Mouse (Mus musculus) stomach, postnatal 0 days (tissue): ENCODE results near the gene Dhh. TPM values are rescaled to one million over a fixed set of nuclear protein-coding genes. Genes with fewer than 3 reads are reported as not detected.

ENCODE experiments used
- ATAC-seq: fragments of 200-750 bp; cut with Nextera tagmentation; 2 replicates; pipeline ENCODE4 v1.8.0; 2017; ENCODE audit not compliant: low FRiP score, low TSS enrichment
- DNase-seq: peaks from one replicate; pipeline ENCODE4 v3.0.0-alpha.2; 2016; ENCODE audit warnings: low spot score
- H3K27ac ChIP-seq: fragments of 300-500 bp; sonication (generic); replicated peaks from 2 replicates; pipeline ENCODE4 v1.5.1; 2014; ENCODE audit warnings: mild to moderate bottlenecking, control low read depth
- H3K27me3 ChIP-seq: fragments of 300-500 bp; sonication (generic); 2 replicates; pipeline ENCODE4 v1.6.1; 2014; ENCODE audit warnings: low read length; ENCODE audit not compliant: control insufficient read depth, insufficient read depth
- H3K36me3 ChIP-seq: fragments of 300-500 bp; sonication (generic); 2 replicates; pipeline ENCODE4 v1.6.1; 2014; ENCODE audit warnings: low read length, mixed read lengths; ENCODE audit not compliant: control insufficient read depth, insufficient read depth
- H3K4me1 ChIP-seq: fragments of 300-500 bp; sonication (generic); replicated peaks from 2 replicates; pipeline ENCODE4 v1.6.1; 2014; ENCODE audit warnings: antibody characterized with exemption; ENCODE audit not compliant: control insufficient read depth, insufficient read depth
- H3K4me2 ChIP-seq: fragments of 300-500 bp; sonication (generic); replicated peaks from 2 replicates; pipeline ENCODE4 v1.6.1; 2014; ENCODE audit warnings: low read depth, mild to moderate bottlenecking, control low read depth, moderate library complexity
- H3K4me3 ChIP-seq: fragments of 300-500 bp; sonication (generic); 2 replicates; pipeline ENCODE4 v1.5.1; 2014; ENCODE audit warnings: low read depth, low read length, control low read depth
- H3K9ac ChIP-seq: fragments of 300-500 bp; sonication (generic); 2 replicates; pipeline ENCODE4 v1.6.1; 2014; ENCODE audit warnings: mild to moderate bottlenecking, low read length, control low read depth, mixed read lengths
- H3K9me3 ChIP-seq: fragments of 300-500 bp; sonication (generic); 2 replicates; pipeline ENCODE4 v1.6.1; 2016; ENCODE audit warnings: low read length; ENCODE audit not compliant: control insufficient read depth
- CTCF ChIP-seq: IDR thresholded peaks from 2 replicates; pipeline ENCODE4 v1.5.1; 2016; ENCODE audit warnings: antibody characterized with exemption, low read depth, mild to moderate bottlenecking, moderate library complexity
- EP300 ChIP-seq: optimal IDR thresholded peaks from 2 replicates; pipeline ENCODE3; 2016; ENCODE audit warnings: antibody characterized with exemption
- WGBS: fragments of 180-500 bp; shearing (Covaris S2); extraction: QIAGEN DNeasy Blood & Tissue Kit; methylation state at CpG from one replicate; pipeline ENCODE4 v1.1.7; 2014; 5-methylcytosine and 5-hydroxymethylcytosine counted together
- polyA plus RNA-seq: library from polyadenylated mRNA; unstranded; fragments of >200 nt; fragmentation: Nextera tagmentation; extraction: Ambion mirVana; gene quantifications from 2 replicates; pipeline ENCODE4 v1.2.1, GENCODE M21; 2015

Dhh gene
- polyA plus RNA-seq, 1 experiment from 2014 or later = 0.89 TPM

DNA sequence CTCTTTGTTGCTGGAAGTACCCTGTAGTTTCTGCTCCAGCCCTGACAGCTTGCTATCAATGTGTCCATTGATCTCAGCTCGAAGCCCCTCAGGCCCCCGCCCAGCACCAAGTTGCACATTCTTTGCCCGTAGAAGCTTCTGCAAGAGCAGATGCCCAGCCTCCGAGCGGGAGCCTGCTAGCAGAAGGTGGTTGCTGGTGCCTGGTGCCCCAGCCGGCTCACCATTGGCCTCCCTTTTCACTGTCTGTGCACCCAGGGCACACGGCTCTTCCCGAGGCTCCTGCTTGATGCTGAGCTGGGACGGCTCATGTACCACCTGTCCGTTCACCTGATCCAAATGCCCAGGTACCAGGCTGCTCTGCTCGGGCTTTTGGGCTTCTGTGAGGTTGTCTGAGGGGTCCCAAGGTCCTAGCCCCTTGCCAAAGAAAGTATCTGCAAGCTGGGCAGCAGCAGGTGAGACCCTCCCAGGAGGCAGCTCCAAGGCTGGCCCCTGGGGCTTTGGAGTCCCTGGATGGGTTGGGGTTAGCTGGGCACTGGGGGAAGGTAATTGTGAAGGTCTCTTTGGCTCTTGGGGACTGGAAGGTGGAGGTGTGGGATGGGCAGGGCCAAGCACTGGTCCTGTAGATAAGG, 54.6 kb downstream of the Dhh start:
- H3K27me3 ChIP-seq = no peaks in the 10 kb centered on the region
- no peak for DNase-seq
- no peak overlapping the region for H3K9ac ChIP-seq
- no peak for ATAC-seq
- 91% methylated on average over 11 of the region's 11 CpGs for WGBS
- no peak for TF ChIP-seq EP300
- TF ChIP-seq CTCF = no peak
- peaks cover 69% of the 10 kb centered on the region for H3K36me3 ChIP-seq
- no peaks in the 10 kb centered on the region for H3K4me1 ChIP-seq
- no peaks in the 10 kb centered on the region for H3K9me3 ChIP-seq
- no peak overlapping the region for H3K27ac ChIP-seq
- H3K4me3 ChIP-seq = no peak overlapping the region
- no peak overlapping the region for H3K4me2 ChIP-seq

Other genes with a start within 250 kb of the Dhh start
- 8.2 and 10.3 TPM in 2 replicates for gene Ddx23, start 235.6 kb downstream of the Dhh start, polyA plus RNA-seq
- gene Rnd1, start 221.1 kb downstream of the Dhh start, polyA plus RNA-seq = 0.35 and 0.46 TPM in 2 replicates
- gene Ccdc65, start 190.3 kb downstream of the Dhh start, polyA plus RNA-seq = 0.70 and 0.76 TPM in 2 replicates
- gene Fkbp11, start 170.3 kb downstream of the Dhh start, polyA plus RNA-seq = 117 and 127 TPM in 2 replicates
- 29.5 and 33.1 TPM in 2 replicates for gene Arf3, start 135.3 kb downstream of the Dhh start, polyA plus RNA-seq
- 0.11 TPM in 1 of 2 replicates, not detected in the other for gene Wnt10b, start 120.4 kb downstream of the Dhh start, polyA plus RNA-seq
- not detected in 2 replicates for gene Wnt1, start 108.7 kb downstream of the Dhh start, polyA plus RNA-seq
- 0.02 TPM in 1 of 2 replicates, not detected in the other for gene Ddn, start 89.0 kb downstream of the Dhh start, polyA plus RNA-seq
- 56.2 TPM in 2 replicates for gene Prkag1, start 67.0 kb downstream of the Dhh start, polyA plus RNA-seq
- 5.1 TPM in 2 replicates for gene Kmt2d, start 27.3 kb downstream of the Dhh start, polyA plus RNA-seq
- gene Rhebl1, start 4.0 kb downstream of the Dhh start, polyA plus RNA-seq = 3.9 and 4.1 TPM in 2 replicates
- 7.7 and 9.4 TPM in 2 replicates for gene Lmbr1l, start 19.7 kb upstream of the Dhh start, polyA plus RNA-seq
- 470 and 552 TPM in 2 replicates for gene Tuba1b, start 36.0 kb upstream of the Dhh start, polyA plus RNA-seq
- not detected in 2 replicates for gene Gm49450, start 55.0 kb upstream of the Dhh start, polyA plus RNA-seq
- 537 and 602 TPM in 2 replicates for gene Tuba1a, start 55.2 kb upstream of the Dhh start, polyA plus RNA-seq
- gene Tuba1c, start 131.4 kb upstream of the Dhh start, polyA plus RNA-seq = 145 and 159 TPM in 2 replicates
- 25.7 and 28.6 TPM in 2 replicates for gene Prph, start 156.6 kb upstream of the Dhh start, polyA plus RNA-seq
- 5.1 and 7.1 TPM in 2 replicates for gene Troap, start 176.0 kb upstream of the Dhh start, polyA plus RNA-seq
- not detected in 2 replicates for gene C1ql4, start 189.3 kb upstream of the Dhh start, polyA plus RNA-seq
- gene Dnajc22, start 194.6 kb upstream of the Dhh start, polyA plus RNA-seq = 13.5 and 14.4 TPM in 2 replicates
- gene Spats2, start 227.4 kb upstream of the Dhh start, polyA plus RNA-seq = 13.7 and 13.9 TPM in 2 replicates